Mouse (Mus musculus): Measurements from ENCODE around the gene Tat. TPM values are rescaled to one million over a fixed set of nuclear protein-coding genes. Genes with fewer than 3 reads are reported as not detected.

Gene Tat
- total RNA-seq (2021): under 1 TPM; 0.12 to 0.31 TPM

- intact Hi-C loops (cut with DNase I): no loop called here
- DNase-seq: no peak
These were observed at the start of gene Tat for GRCm38 (mm10) chr8:109990224-109990623. Gene Tat (plus strand): TSS chr8:109990437.

GRCm38 (mm10) chr8:109941606-109942360, 48.5 kb upstream of the Tat start:
- no peak for DNase-seq
- intact Hi-C loops (cut with DNase I): no loop called here

DNA sequence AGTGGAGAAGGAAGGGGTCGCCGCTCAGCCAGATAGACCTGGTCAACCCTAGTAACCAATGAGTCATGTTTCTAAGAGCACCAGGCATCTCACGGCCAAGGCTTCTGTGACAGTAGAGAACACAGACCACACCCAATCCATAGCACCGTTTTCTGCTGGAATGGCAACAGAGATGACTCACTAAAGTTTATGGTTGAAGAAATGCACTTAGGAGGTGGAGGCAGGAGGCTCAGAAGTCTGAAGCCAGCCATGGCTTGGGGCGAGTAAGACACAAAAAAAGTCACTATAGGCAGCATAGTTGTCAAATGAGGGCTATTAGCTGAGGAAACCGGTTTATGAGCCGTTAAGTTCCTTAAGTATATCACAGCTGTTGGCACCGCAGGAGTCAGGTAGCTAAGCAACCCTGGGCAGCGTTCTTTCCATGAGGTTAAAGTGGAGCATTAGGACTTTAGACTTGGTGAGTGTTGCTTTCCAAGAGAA, 45.0 kb upstream of the Tat start:
- DNase-seq: no peak
- intact Hi-C loops (cut with DNase I): no loop called here

DNA sequence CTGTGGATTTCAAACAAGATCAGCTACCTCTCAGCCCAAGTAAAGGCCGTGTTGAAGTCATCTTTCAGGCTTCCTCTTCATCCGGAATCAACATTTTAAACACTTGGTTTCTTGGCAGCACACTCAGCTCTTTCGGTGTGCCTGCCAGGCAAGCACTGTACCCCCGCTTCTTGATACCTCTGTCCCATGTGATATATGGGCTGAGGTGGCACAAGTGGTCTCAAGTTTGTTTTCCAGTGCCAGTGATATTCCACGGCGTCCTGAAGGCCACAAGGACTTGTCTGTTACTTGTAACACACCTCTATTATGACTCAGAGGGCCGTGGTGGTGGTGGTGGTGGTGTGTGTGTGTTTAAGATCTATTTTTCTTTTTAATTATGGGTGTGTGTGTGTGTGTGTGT, 44.5 kb upstream of the Tat start:
- DNase-seq: no peak

GRCm38 (mm10) chr8:109946272-109946671, 44.0 kb upstream of the Tat start:
- DNase-seq: no peak
- intact Hi-C loops (cut with DNase I): no loop called here

More for the DNA sequence above, 44.5 kb upstream of the Tat start:
- intact Hi-C loops (cut with DNase I): no loop called here

- no peak for DNase-seq
- intact Hi-C loops (cut with DNase I): no loop called here
These were observed 42.6 kb upstream of the Tat start for GRCm38 (mm10) chr8:109947447-109948284.

DNA sequence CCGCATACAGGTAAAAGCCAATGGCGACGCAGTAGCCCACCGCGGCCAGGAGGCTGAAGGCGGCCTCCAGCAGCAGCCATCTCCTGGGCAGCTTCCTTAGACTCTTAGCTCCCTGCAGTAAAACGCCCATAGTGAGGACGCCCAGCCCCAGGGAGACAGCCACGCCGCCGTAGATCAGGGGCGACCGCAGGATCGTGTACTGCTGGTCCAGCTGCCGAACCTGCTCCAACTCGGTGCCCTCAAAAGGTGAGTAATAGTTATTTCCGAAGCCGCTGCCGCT, 42.0 kb upstream of the Tat start:
- intact Hi-C loops (cut with DNase I): no loop called here
- DNase-seq: no peak

GRCm38 (mm10) chr8:109952171-109952570, 38.1 kb upstream of the Tat start:
- no peak for DNase-seq
- intact Hi-C loops (cut with DNase I): no loop called here

DNA sequence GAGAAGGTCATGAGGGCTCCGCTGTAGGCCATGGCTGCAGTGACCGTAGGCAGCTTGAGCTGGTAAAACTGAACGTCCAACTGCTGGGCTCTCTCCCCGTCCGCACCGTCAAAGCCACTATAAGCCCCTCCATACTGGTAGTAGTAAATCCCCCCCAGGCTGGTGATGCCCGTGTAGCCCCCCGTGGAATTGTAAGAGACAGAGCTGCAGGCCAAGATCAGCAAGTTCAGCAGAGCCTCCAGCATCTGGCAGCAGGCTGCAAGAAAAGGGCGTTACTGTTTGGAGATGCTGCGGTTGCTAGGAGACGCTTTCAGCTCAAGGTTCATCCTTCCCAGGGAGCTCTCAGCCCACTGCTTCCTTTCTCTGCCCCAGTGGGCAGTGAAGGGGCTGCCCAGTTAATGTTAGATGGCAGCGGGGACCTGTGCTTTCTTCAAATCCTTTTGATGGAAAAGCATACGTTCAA, 35.7 kb upstream of the Tat start:
- intact Hi-C loops (cut with DNase I): no loop called here
- peak in 1 of 2 experiments; percentile 48 for DNase-seq

DNA sequence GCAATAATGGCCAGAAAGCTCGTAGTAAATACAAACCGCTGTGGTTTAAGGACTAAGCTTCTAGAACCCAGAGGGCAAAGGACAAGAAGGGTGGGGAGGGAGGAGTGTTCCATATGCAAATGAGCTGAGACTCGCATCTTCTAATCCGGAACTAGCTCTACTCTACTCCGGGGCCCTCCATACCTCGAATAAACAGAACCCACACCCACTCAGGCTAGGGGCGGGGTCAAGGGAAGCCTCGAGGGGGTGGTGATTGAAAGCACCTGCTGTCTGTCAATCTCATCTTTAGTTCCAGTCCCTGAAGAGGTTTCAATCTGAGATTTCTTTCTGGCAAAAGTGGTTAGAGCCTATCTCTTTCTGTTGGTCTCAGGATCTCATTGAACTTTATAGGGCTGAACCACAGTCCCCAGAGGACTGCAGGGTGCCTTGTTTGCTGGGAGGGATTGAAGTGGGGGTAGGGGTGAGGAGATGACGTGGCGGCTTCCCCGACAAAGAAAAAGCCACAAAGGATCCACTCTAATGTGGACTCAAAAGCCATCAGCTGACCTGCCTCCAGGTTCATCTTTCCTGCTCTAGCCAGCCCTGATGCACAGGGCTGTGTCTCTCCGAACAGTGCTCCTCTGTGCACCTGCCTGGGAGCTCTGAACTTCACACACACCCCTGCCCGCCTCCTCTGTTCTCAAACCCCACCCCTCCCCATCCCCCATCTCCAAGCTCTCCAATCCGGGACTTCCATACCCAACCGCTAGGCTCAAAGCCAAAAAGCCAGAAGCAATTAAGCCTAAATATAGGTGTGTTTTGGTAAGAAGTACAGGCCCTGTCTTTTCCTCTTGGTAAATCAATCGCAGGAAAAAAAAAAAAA, 32.8 kb upstream of the Tat start:
- no peak for DNase-seq
- intact Hi-C loops (cut with DNase I): no loop called here

- intact Hi-C loops (cut with DNase I): no loop called here
- DNase-seq: no peak
These were observed 32.1 kb upstream of the Tat start for GRCm38 (mm10) chr8:109958036-109958655.

DNA sequence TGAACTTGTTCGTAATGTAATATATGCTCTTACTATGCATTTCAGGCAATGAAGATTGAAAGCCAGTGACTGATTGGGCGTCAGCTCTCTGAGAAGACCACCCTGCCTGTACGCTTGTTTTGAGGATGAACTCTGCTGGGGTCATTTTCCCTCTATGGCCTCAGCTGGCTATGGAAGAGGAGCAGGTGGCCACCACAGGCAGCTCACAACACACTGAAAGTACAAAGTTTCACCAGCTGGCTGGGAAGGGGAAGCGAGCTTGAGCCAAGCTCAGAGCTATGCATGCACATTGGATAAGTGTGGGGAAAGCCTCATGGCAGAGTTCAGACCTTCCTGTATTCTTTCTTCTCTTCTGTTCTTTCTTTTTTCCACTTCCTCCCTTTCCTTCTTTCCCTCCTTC, 31.1 kb upstream of the Tat start:
- intact Hi-C loops (cut with DNase I): no loop called here
- DNase-seq: no peak

DNA sequence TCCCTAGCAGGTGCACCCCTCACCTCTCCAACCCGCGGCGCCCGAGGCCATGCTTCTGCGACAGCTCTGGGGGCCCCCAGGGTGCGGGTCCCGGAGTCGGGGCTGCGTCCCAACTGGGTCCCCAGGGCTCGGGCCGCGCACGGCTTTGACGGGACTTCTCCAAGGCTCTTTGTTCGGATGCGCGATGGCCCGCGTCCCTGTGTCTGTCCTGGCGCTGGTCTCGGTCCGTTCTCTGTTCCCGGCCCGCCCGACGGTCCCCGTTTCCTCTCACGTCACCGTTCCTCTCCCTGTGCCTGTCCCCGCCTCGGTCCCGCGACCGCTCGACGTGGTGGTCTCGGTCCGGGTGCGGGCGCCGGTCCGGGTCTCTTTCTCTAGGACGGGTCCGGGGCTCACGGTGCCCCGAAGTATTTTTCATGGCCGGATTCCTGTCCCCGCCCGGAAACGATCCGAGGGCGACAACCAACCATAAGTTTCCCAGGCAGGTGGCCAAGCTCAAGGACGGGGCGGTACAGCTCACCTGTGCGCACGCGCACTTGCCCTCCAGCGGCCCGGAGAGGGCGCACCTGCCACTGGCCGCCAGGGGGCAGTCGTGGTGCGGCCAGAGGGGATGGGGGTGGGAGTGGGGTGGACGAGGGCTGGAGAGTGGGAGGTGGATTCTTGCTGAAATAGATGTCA, 28.4 kb upstream of the Tat start, which contains the start of gene Marveld3:
Marveld3 (minus strand) TSS at position 511 of the 675 bp plus-strand sequence.
- intact Hi-C loops (cut with DNase I): no loop called here
- DNase-seq: peak in 1 of 2 experiments; percentile 41

DNA sequence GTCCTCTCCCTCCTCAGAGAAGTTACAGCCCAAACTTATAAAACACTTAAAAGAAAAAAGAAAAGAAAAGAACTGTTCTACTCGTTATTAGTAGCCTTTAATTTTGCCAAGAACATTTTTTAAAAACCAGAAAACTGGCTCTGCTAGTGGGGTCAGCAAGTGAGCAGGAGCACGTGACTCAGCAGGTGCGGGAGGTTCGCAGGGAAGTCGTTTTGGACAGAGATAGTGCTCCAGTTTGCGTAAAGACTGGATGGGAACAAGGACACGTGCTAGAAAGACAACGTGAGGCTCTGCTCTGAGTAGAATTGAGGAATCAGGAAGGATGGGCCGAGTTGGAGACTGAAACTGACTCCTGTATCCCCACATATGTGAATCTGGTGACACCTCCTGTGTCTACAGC, 27.3 kb upstream of the Tat start:
- no peak for DNase-seq
- intact Hi-C loops (cut with DNase I): no loop called here

GRCm38 (mm10) chr8:109963421-109963820, 26.8 kb upstream of the Tat start:
- no peak for DNase-seq
- intact Hi-C loops (cut with DNase I): no loop called here

DNA sequence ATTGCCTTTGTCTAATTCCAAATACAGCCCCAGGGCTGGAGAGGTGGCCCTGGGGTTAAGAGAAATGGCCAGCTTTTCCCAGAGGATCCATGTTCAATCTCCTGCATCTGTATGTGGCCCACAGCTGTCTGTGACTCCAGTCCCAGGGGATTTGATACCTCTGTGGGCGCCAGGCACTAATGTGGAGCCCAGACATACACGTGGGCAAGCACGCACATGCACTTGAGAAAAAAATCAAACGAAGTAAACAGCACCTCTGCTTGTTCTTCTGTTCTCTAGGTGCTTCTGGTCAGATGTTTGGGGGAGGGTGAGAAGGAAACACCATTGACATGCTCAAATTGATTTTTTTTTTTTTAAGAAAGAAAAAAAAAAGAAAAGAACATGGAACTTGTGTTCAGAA, 26.1 kb upstream of the Tat start:
- DNase-seq: no peak
- intact Hi-C loops (cut with DNase I): no loop called here

GRCm38 (mm10) chr8:109968837-109969236, 21.4 kb upstream of the Tat start:
- no peak for DNase-seq
- intact Hi-C loops (cut with DNase I): no loop called here

DNA sequence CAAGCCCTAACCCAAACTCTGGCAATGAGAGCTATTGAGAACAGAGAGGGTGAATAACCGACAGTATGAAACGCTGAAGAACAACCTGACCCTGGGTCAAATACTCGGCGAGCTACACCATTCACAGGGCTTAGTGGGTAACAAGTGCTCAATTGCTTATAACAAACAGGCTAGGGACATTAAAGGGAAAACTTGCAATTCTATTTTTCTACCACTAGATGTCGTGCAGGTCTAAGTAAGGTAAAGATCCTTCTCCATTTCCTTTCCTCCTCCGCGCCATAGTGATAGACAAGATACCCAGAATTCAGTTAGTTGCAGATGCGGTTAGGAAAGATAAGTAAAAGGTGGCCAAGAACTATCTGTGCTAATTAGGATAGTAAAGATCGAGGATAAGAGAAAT, 19.9 kb upstream of the Tat start:
- intact Hi-C loops (cut with DNase I): loop anchor here (1.0 kb wide), 1 partner anchor 101 kb away; no protein-coding TSS in a partner anchor
- no peak for DNase-seq

DNA sequence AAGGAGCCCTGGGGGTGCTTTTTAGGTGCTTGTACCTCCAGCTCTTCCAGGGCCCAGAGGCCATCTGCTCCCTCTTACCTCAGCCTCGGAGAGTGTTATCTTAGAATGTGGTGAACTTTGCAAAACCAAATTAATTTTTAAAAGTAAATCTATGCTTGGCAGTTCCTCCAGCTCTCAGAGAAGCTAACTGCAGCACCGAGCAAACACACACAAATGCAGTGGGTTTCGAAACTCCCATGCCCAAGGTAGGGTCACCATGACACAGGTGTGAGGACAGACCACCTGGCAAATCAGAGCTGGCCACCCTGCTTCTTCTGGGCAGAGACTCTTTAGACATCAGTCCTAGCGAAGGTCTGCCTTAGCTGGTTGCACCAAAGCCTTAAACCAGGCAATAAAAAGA, 17.3 kb upstream of the Tat start:
- intact Hi-C loops (cut with DNase I): no loop called here
- no peak for DNase-seq

- no peak for DNase-seq
These were observed 10.9 kb upstream of the Tat start for GRCm38 (mm10) chr8:109979339-109979738.

More at GRCm38 (mm10) chr8:109979339-109979738, 10.9 kb upstream of the Tat start:
- intact Hi-C loops (cut with DNase I): no loop called here

Data from heart, postnatal 10 days (tissue).